ENCODE assay signal across 8 mouse cellular contexts in genomic region chr5:65157412-65158381, GRCm38 (mm10). TPM values are rescaled to one million over a fixed set of nuclear protein-coding genes. Genes with fewer than 3 reads are reported as not detected.
DNase-seq lines count a peak whose midpoint lies in the region; ATAC-seq and TF ChIP-seq lines count a peak whose summit lies in the region.

No protein-coding gene starts in this region.

- H3K9ac ChIP-seq in forebrain, postnatal 0 days = no peak overlapping the region
- no peak overlapping the region for H3K9ac ChIP-seq in forebrain, embryonic 13.5 days
- H3K9ac ChIP-seq in intestine, embryonic 14.5 days (ENCODE audit: low read length) = no peak overlapping the region
- no peak overlapping the region for H3K9ac ChIP-seq in liver, postnatal 0 days (replicated peaks)

- ATAC-seq in forebrain, postnatal 0 days = no peak
- ATAC-seq in forebrain, embryonic 13.5 days = no peak; the same call in 1 of the 2 replicates
- ATAC-seq in intestine, embryonic 14.5 days (replicated peaks; ENCODE audit: low FRiP score, low TSS enrichment, low read depth) = 0 out of 2 replicates have a peak, but pooled peaks have one; percentile 36
- peak; percentile 72 for ATAC-seq in liver, postnatal 0 days

- H3K27ac ChIP-seq in forebrain, postnatal 0 days (ENCODE audit: low read depth, low read length) = no peak overlapping the region
- no peak overlapping the region for H3K27ac ChIP-seq in forebrain, embryonic 13.5 days
- H3K27ac ChIP-seq in cortical plate, adult 2 months (ENCODE audit: insufficient read depth, low read length) = peak overlapping the region; percentile 81
- peak overlapping the region; percentile 12; the same call in 1 of the 2 replicates for H3K27ac ChIP-seq in intestine, embryonic 14.5 days (ENCODE audit: low read depth)
- peak overlapping the region; percentile 34; the same call in 1 of the 2 replicates for H3K27ac ChIP-seq in liver, postnatal 0 days (ENCODE audit: low read depth)
- no peak overlapping the region for H3K27ac ChIP-seq in thymus, adult 2 months (ENCODE audit: control insufficient read depth, insufficient read depth, low read length)

- peaks cover 34% of the 10 kb centered on the region for H3K36me3 ChIP-seq in forebrain, postnatal 0 days (ENCODE audit: insufficient read depth)
- peaks cover 74% of the 10 kb centered on the region for H3K36me3 ChIP-seq in forebrain, embryonic 13.5 days (ENCODE audit: poor library complexity, severe bottlenecking)
- peaks cover 20% of the 10 kb centered on the region for H3K36me3 ChIP-seq in intestine, embryonic 14.5 days (ENCODE audit: control insufficient read depth, insufficient read depth, low read length)
- H3K36me3 ChIP-seq in liver, postnatal 0 days (replicated peaks; ENCODE audit: insufficient read depth, low read length) = peaks cover 13% of the 10 kb centered on the region
- H3K36me3 ChIP-seq in thymus, adult 2 months (ENCODE audit: control insufficient read depth, insufficient read depth, low read length) = no peaks in the 10 kb centered on the region

- no peak overlapping the region for H3K4me2 ChIP-seq in forebrain, postnatal 0 days (ENCODE audit: low read depth)
- H3K4me2 ChIP-seq in forebrain, embryonic 13.5 days = no peak overlapping the region
- no peak overlapping the region; the same call in 1 of the 2 replicates for H3K4me2 ChIP-seq in intestine, embryonic 14.5 days (ENCODE audit: low read length)
- H3K4me2 ChIP-seq in liver, postnatal 0 days (ENCODE audit: low read depth, low read length) = no peak overlapping the region

- WGBS in forebrain, postnatal 0 days = 77% methylated on average over 22 of the region's 22 CpGs
- 79% methylated on average over 22 of the region's 22 CpGs for WGBS in forebrain, embryonic 13.5 days
- WGBS in intestine, embryonic 14.5 days = 60% methylated on average over 22 of the region's 22 CpGs
- WGBS in liver, postnatal 0 days (ENCODE audit: insufficient replicate concordance) = 61% methylated on average over 22 of the region's 22 CpGs
- WGBS in thymus, adult 2 months = 94% methylated on average over 22 of the region's 22 CpGs

- TF ChIP-seq POLR2A in cortical plate, adult 2 months (IDR thresholded peaks at IDR 0.05; ENCODE audit: extremely low read depth, insufficient read depth, low read length) = no peak
- no peak for TF ChIP-seq POLR2A in thymus, adult 2 months (IDR thresholded peaks at IDR 0.05; ENCODE audit: control insufficient read depth, extremely low read depth, insufficient read depth, low read length, poor library complexity)

- no peaks in the 10 kb centered on the region for H3K27me3 ChIP-seq in forebrain, postnatal 0 days (ENCODE audit: insufficient read depth, low read length)
- H3K27me3 ChIP-seq in forebrain, embryonic 13.5 days = no peaks in the 10 kb centered on the region
- no peaks in the 10 kb centered on the region for H3K27me3 ChIP-seq in intestine, embryonic 14.5 days (replicated peaks; ENCODE audit: control insufficient read depth, insufficient read depth, low read length)
- H3K27me3 ChIP-seq in liver, postnatal 0 days (ENCODE audit: insufficient read depth, low read length) = no peaks in the 10 kb centered on the region
- H3K27me3 ChIP-seq in thymus, adult 2 months (ENCODE audit: control insufficient read depth, insufficient read depth, low read length) = no peaks in the 10 kb centered on the region

- H3K9me3 ChIP-seq in forebrain, postnatal 0 days (ENCODE audit: low read length) = no peaks in the 10 kb centered on the region
- H3K9me3 ChIP-seq in forebrain, embryonic 13.5 days (replicated peaks) = no peaks in the 10 kb centered on the region
- no peaks in the 10 kb centered on the region for H3K9me3 ChIP-seq in intestine, embryonic 14.5 days (ENCODE audit: control insufficient read depth, low read length)
- H3K9me3 ChIP-seq in liver, postnatal 0 days (ENCODE audit: low read length) = no peaks in the 10 kb centered on the region

- peak; percentile 39; the same call in 1 of the 2 replicates for TF ChIP-seq CTCF in forebrain, postnatal 0 days (IDR thresholded peaks at IDR 0.05; ENCODE audit: low read depth)
- TF ChIP-seq CTCF in cortical plate, adult 2 months (IDR thresholded peaks at IDR 0.05; ENCODE audit: extremely low read depth, insufficient read depth, low read length) = 0 out of 2 replicates have a peak, but pooled peaks have one; percentile 8
- peak; percentile 55 for TF ChIP-seq CTCF in liver, postnatal 0 days (IDR thresholded peaks at IDR 0.05; ENCODE audit: low read depth)
- TF ChIP-seq CTCF in thymus, adult 2 months (IDR thresholded peaks at IDR 0.05; ENCODE audit: borderline replicate concordance, control insufficient read depth, extremely low read depth, insufficient read depth, low read length, poor library complexity) = no peak

- no peaks in the 10 kb centered on the region for H3K4me1 ChIP-seq in forebrain, postnatal 0 days (ENCODE audit: insufficient read depth)
- no peaks in the 10 kb centered on the region for H3K4me1 ChIP-seq in forebrain, embryonic 13.5 days
- H3K4me1 ChIP-seq in cortical plate, adult 2 months (ENCODE audit: control insufficient read depth, insufficient read depth, low read length) = no peaks in the 10 kb centered on the region
- 0 out of 2 replicates have a peak, but pooled peaks cover 2% of the 10 kb centered on the region for H3K4me1 ChIP-seq in intestine, embryonic 14.5 days (replicated peaks; ENCODE audit: control insufficient read depth, insufficient read depth, low read length)
- H3K4me1 ChIP-seq in liver, postnatal 0 days (ENCODE audit: insufficient read depth) = no peaks in the 10 kb centered on the region
- H3K4me1 ChIP-seq in thymus, adult 2 months (replicated peaks; ENCODE audit: control insufficient read depth, insufficient read depth, low read length) = no peaks in the 10 kb centered on the region

- DNase-seq in forebrain, postnatal 0 days = no peak
- DNase-seq in intestine, embryonic 14.5 days (ENCODE audit: low spot score) = no peak
- peak; percentile 34 for DNase-seq in liver, postnatal 0 days
- no peak for DNase-seq in right cerebral cortex, postnatal 14 days
- no peak for DNase-seq in thymus, adult 2 months
- no peak for DNase-seq in retina, postnatal 1 day

- peak; percentile 53 for TF ChIP-seq EP300 in liver, postnatal 0 days (IDR thresholded peaks at IDR 0.05; ENCODE audit: low read depth)

- H3K4me3 ChIP-seq in forebrain, postnatal 0 days (ENCODE audit: low read depth, low read length) = no peak overlapping the region
- no peak overlapping the region for H3K4me3 ChIP-seq in forebrain, embryonic 13.5 days
- no peak overlapping the region for H3K4me3 ChIP-seq in cortical plate, adult 2 months (ENCODE audit: insufficient read depth, low read length)
- H3K4me3 ChIP-seq in intestine, embryonic 14.5 days (ENCODE audit: low read depth, low read length) = no peak overlapping the region
- H3K4me3 ChIP-seq in liver, postnatal 0 days (ENCODE audit: low read depth, low read length) = no peak overlapping the region
- no peak overlapping the region for H3K4me3 ChIP-seq in thymus, adult 2 months (ENCODE audit: control insufficient read depth, insufficient read depth, low read length)

RNA-seq across cellular contexts. Expression of gene Wdr19, which starts 41.8 kb away (rescaled TPM):
- total RNA-seq in forebrain, postnatal 0 days (2014; rRNA removed) = 16.5 and 21.9 TPM in 2 replicates
- polyA plus RNA-seq in forebrain, postnatal 0 days (2015; fragmentation: Nextera tagmentation; extraction: Ambion mirVana) = 6.3 and 7.7 TPM in 2 replicates
- polyA plus RNA-seq in forebrain, embryonic 13.5 days (2015; fragmentation: Nextera tagmentation; extraction: Ambion mirVana) = 10.4 and 12.6 TPM in 2 replicates
- 18.9 and 20.2 TPM in 2 replicates for polyA plus RNA-seq in cortical plate, adult 2 months (2012; rRNA removed)
- polyA plus RNA-seq in intestine, embryonic 14.5 days (2014; fragmentation: Nextera tagmentation; extraction: Ambion mirVana) = 8.7 and 9.2 TPM in 2 replicates
- 0.71 and 1.1 TPM in 2 replicates for polyA plus RNA-seq in liver, postnatal 0 days (2015; fragmentation: Nextera tagmentation; extraction: Ambion mirVana)
- 2.1 and 2.2 TPM in 2 replicates for polyA plus RNA-seq in thymus, adult 2 months (2012; rRNA removed)

RNA-seq across cellular contexts. Expression of gene Klhl5, which starts 50.4 kb away (rescaled TPM):
- 48.3 and 57.2 TPM in 2 replicates for total RNA-seq in forebrain, postnatal 0 days (2014; rRNA removed)
- 39.4 and 49.6 TPM in 2 replicates for polyA plus RNA-seq in forebrain, postnatal 0 days (2015; fragmentation: Nextera tagmentation; extraction: Ambion mirVana)
- polyA plus RNA-seq in forebrain, embryonic 13.5 days (2015; fragmentation: Nextera tagmentation; extraction: Ambion mirVana) = 51.7 and 53.4 TPM in 2 replicates
- 46.9 and 49.1 TPM in 2 replicates for polyA plus RNA-seq in cortical plate, adult 2 months (2012; rRNA removed)
- 15.8 and 16.8 TPM in 2 replicates for polyA plus RNA-seq in intestine, embryonic 14.5 days (2014; fragmentation: Nextera tagmentation; extraction: Ambion mirVana)
- 5.2 and 5.6 TPM in 2 replicates for polyA plus RNA-seq in liver, postnatal 0 days (2015; fragmentation: Nextera tagmentation; extraction: Ambion mirVana)
- polyA plus RNA-seq in thymus, adult 2 months (2012; rRNA removed) = 11.3 and 13.1 TPM in 2 replicates

Comparison
In these comparisons a context has a peak if more than half of its experiments do, and no peak if none do; other contexts are left out.
1. ATAC-seq: peak in intestine, embryonic 14.5 days (single experiment) and liver, postnatal 0 days (single experiment); none in forebrain, postnatal 0 days (single experiment) and forebrain, embryonic 13.5 days (single experiment).
2. H3K27ac ChIP-seq: peak in cortical plate, adult 2 months (single experiment), intestine, embryonic 14.5 days (single experiment) and liver, postnatal 0 days (single experiment); none in forebrain, postnatal 0 days (single experiment), forebrain, embryonic 13.5 days (single experiment) and thymus, adult 2 months (single experiment).